Mouse (Mus musculus) forebrain, embryonic 12.5 days (tissue): ENCODE data around the gene Adgrl1. TPM values are rescaled to one million over a fixed set of nuclear protein-coding genes. Genes with fewer than 3 reads are reported as not detected.

Experiments used
- ATAC-seq: fragments of 200-750 bp; cut with Nextera tagmentation; 2 replicates; pipeline ENCODE4 v1.8.0; 2017; ENCODE audit warnings: moderate TSS enrichment; ENCODE audit not compliant: low FRiP score
- H3K27ac ChIP-seq: fragments of 300-500 bp; sonication (generic); 2 replicates; pipeline ENCODE4 v1.5.1; 2016; ENCODE audit warnings: mild to moderate bottlenecking
- H3K27me3 ChIP-seq: fragments of 300-500 bp; sonication (generic); 2 replicates; pipeline ENCODE4 v1.6.1; 2016; ENCODE audit warnings: mild to moderate bottlenecking
- H3K36me3 ChIP-seq: fragments of 300-500 bp; sonication (generic); replicated peaks from 2 replicates; pipeline ENCODE4 v1.6.1; 2016; ENCODE audit warnings: mild to moderate bottlenecking
- H3K4me1 ChIP-seq: fragments of 300-500 bp; sonication (generic); 2 replicates; pipeline ENCODE4 v1.6.1; 2016
- H3K4me2 ChIP-seq: fragments of 300-500 bp; sonication (generic); 2 replicates; pipeline ENCODE4 v1.6.1; 2016; ENCODE audit warnings: mild to moderate bottlenecking, moderate library complexity
- H3K4me3 ChIP-seq: fragments of 300-500 bp; sonication (generic); replicated peaks from 2 replicates; pipeline ENCODE4 v1.5.1; 2016; ENCODE audit warnings: mild to moderate bottlenecking
- H3K9ac ChIP-seq: fragments of 300-500 bp; sonication (generic); 2 replicates; pipeline ENCODE4 v1.6.1; 2016; ENCODE audit warnings: mild to moderate bottlenecking
- H3K9me3 ChIP-seq: fragments of 300-500 bp; sonication (generic); 2 replicates; pipeline ENCODE4 v1.6.1; 2016
- WGBS: fragments of 180-500 bp; shearing (Covaris S2); methylation state at CpG from one replicate; pipeline ENCODE4 v1.1.7; 2016; 5-methylcytosine and 5-hydroxymethylcytosine counted together
- polyA plus RNA-seq: library from polyadenylated mRNA; unstranded; fragments of >200 nt; fragmentation: Nextera tagmentation; extraction: Ambion mirVana; gene quantifications from 2 replicates; pipeline ENCODE4 v1.2.1, GENCODE M21; 2016

Gene Adgrl1
- polyA plus RNA-seq, 1 experiment from 2014 or later: 31.3 TPM

- no peak overlapping the region for H3K9ac ChIP-seq
- H3K4me3 ChIP-seq: no peak overlapping the region
- H3K4me1 ChIP-seq: no peaks in the 10 kb centered on the region
- ATAC-seq: no peak
- H3K27ac ChIP-seq: no peak overlapping the region
- H3K9me3 ChIP-seq: no peaks in the 10 kb centered on the region
- no peak overlapping the region for H3K4me2 ChIP-seq
- no peaks in the 10 kb centered on the region for H3K27me3 ChIP-seq
- WGBS: 81% methylated on average over 7 of the region's 7 CpGs
- peaks cover 77% of the 10 kb centered on the region for H3K36me3 ChIP-seq
Measured at GRCm38 (mm10) chr8:83937645-83938044, 37.7 kb downstream of the Adgrl1 start.

- peaks cover 70% of the 10 kb centered on the region for H3K36me3 ChIP-seq
- ATAC-seq: no peak
- no peak overlapping the region for H3K4me2 ChIP-seq
- 94% methylated on average over 15 of the region's 15 CpGs for WGBS
- H3K9me3 ChIP-seq: no peaks in the 10 kb centered on the region
- H3K27me3 ChIP-seq: no peaks in the 10 kb centered on the region
- no peak overlapping the region for H3K27ac ChIP-seq
- H3K4me3 ChIP-seq: no peak overlapping the region
- H3K9ac ChIP-seq: no peak overlapping the region
- no peaks in the 10 kb centered on the region for H3K4me1 ChIP-seq
Measured at GRCm38 (mm10) chr8:83938330-83938729, 38.4 kb downstream of the Adgrl1 start.

- 0 out of 2 replicates have a peak, but pooled peaks have one; percentile 30 for ATAC-seq
- Histone ChIP-seq H3K4me3 (no peak overlapping the region), H3K9ac (no peak overlapping the region), H3K4me2 (no peak overlapping the region), H3K4me1 (no peaks in the 10 kb centered on the region), H3K36me3 (peaks cover 41% of the 10 kb centered on the region), H3K9me3 (no peaks in the 10 kb centered on the region), H3K27me3 (no peaks in the 10 kb centered on the region), H3K27ac (no peak overlapping the region)
- WGBS: 84% methylated on average over 6 of the region's 6 CpGs
Measured at GRCm38 (mm10) chr8:83941066-83941677, 41.3 kb downstream of the Adgrl1 start.

GRCm38 (mm10) chr8:83942446-83942845 lies 42.5 kb downstream of the Adgrl1 start:
- Histone ChIP-seq H3K4me2 (no peak overlapping the region), H3K9ac (no peak overlapping the region), H3K9me3 (no peaks in the 10 kb centered on the region), H3K27me3 (no peaks in the 10 kb centered on the region), H3K4me1 (no peaks in the 10 kb centered on the region), H3K4me3 (no peak overlapping the region), H3K27ac (no peak overlapping the region), H3K36me3 (peaks cover 29% of the 10 kb centered on the region)
- WGBS: 81% methylated on average over 1 of the region's 1 CpGs
- ATAC-seq: no peak

- 63% methylated on average over 3 of the region's 3 CpGs for WGBS
Measured at GRCm38 (mm10) chr8:83945540-83945939, 45.6 kb downstream of the Adgrl1 start.

GRCm38 (mm10) chr8:83954749-83955105 lies 54.8 kb downstream of the Adgrl1 start:
- Histone ChIP-seq H3K9me3 (no peaks in the 10 kb centered on the region), H3K4me2 (peak overlapping the region; percentile 52), H3K27ac (0 out of 2 replicates have a peak overlapping the region, but pooled peaks have one; percentile 32), H3K9ac (peak overlapping the region; percentile 54), H3K4me1 (peaks cover 23% of the 10 kb centered on the region), H3K4me3 (peak overlapping the region; percentile 72), H3K36me3 (no peaks in the 10 kb centered on the region), H3K27me3 (no peaks in the 10 kb centered on the region)
- under 1% methylated on average over 14 of the region's 14 CpGs for WGBS
- no peak for ATAC-seq

More at GRCm38 (mm10) chr8:83945540-83945939, 45.6 kb downstream of the Adgrl1 start:
- Histone ChIP-seq H3K4me2 (no peak overlapping the region), H3K27me3 (no peaks in the 10 kb centered on the region), H3K4me3 (no peak overlapping the region), H3K36me3 (no peaks in the 10 kb centered on the region), H3K4me1 (no peaks in the 10 kb centered on the region), H3K9me3 (no peaks in the 10 kb centered on the region), H3K27ac (no peak overlapping the region), H3K9ac (no peak overlapping the region)
- ATAC-seq: no peak

GRCm38 (mm10) chr8:83955106-83955957 lies 55.4 kb downstream of the Adgrl1 start, which contains the start of the genes Gm10644 and Asf1b:
Gm10644 (minus strand) TSS chr8:83955205.
Asf1b (plus strand) TSS chr8:83955507.
- Histone ChIP-seq H3K27me3 (no peaks in the 10 kb centered on the region), H3K4me1 (peaks cover 23% of the 10 kb centered on the region), H3K9me3 (no peaks in the 10 kb centered on the region), H3K4me3 (peak within 1 kb of the TSS; percentile 72), H3K4me2 (peak within 1 kb of the TSS; percentile 91), H3K9ac (peak within 1 kb of the TSS; percentile 69), H3K27ac (0 out of 2 replicates have a peak within 1 kb of the TSS, but pooled peaks have one; percentile 32), H3K36me3 (no peaks in the 10 kb centered on the region)
- under 1% methylated on average over 75 of the region's 75 CpGs for WGBS
- peak; percentile 99 for ATAC-seq

GRCm38 (mm10) chr8:83955958-83956218 lies 56.0 kb downstream of the Adgrl1 start:
- H3K4me2 ChIP-seq: peak overlapping the region; percentile 91
- no peaks in the 10 kb centered on the region for H3K27me3 ChIP-seq
- no peak for ATAC-seq
- H3K4me3 ChIP-seq: peak overlapping the region; percentile 72
- H3K9me3 ChIP-seq: no peaks in the 10 kb centered on the region
- 1% methylated on average over 15 of the region's 15 CpGs for WGBS
- peak overlapping the region; percentile 69 for H3K9ac ChIP-seq
- H3K36me3 ChIP-seq: no peaks in the 10 kb centered on the region
- no peak overlapping the region for H3K27ac ChIP-seq
- peaks cover 23% of the 10 kb centered on the region for H3K4me1 ChIP-seq

GRCm38 (mm10) chr8:83956789-83957188 lies 56.9 kb downstream of the Adgrl1 start:
- Histone ChIP-seq H3K4me3 (peak overlapping the region; percentile 72), H3K9me3 (no peaks in the 10 kb centered on the region), H3K4me1 (peaks cover 23% of the 10 kb centered on the region), H3K36me3 (no peaks in the 10 kb centered on the region), H3K4me2 (peak overlapping the region; percentile 91), H3K27me3 (no peaks in the 10 kb centered on the region), H3K27ac (no peak overlapping the region), H3K9ac (peak overlapping the region; percentile 69)
- WGBS: 38% methylated on average over 1 of the region's 1 CpGs
- no peak for ATAC-seq

- Histone ChIP-seq H3K9me3 (no peaks in the 10 kb centered on the region), H3K9ac (no peak overlapping the region), H3K27ac (no peak overlapping the region), H3K4me3 (no peak overlapping the region), H3K4me1 (no peaks in the 10 kb centered on the region), H3K36me3 (peaks cover 30% of the 10 kb centered on the region), H3K4me2 (no peak overlapping the region), H3K27me3 (no peaks in the 10 kb centered on the region)
- no peak for ATAC-seq
- WGBS: 92% methylated on average over 5 of the region's 5 CpGs
Measured at GRCm38 (mm10) chr8:83964015-83964765, 64.3 kb downstream of the Adgrl1 start.

GRCm38 (mm10) chr8:83967701-83968100 lies 67.8 kb downstream of the Adgrl1 start:
- H3K4me1 ChIP-seq: peaks cover 9% of the 10 kb centered on the region
- no peak overlapping the region for H3K4me3 ChIP-seq
- H3K27me3 ChIP-seq: no peaks in the 10 kb centered on the region
- ATAC-seq: no peak
- no peaks in the 10 kb centered on the region for H3K9me3 ChIP-seq
- no peak overlapping the region for H3K27ac ChIP-seq
- H3K9ac ChIP-seq: no peak overlapping the region
- WGBS: 94% methylated on average over 7 of the region's 7 CpGs
- H3K4me2 ChIP-seq: no peak overlapping the region
- H3K36me3 ChIP-seq: peaks cover 39% of the 10 kb centered on the region

- H3K4me1 ChIP-seq: peaks cover 26% of the 10 kb centered on the region
- H3K9me3 ChIP-seq: no peaks in the 10 kb centered on the region
- peaks cover 27% of the 10 kb centered on the region for H3K36me3 ChIP-seq
- H3K4me3 ChIP-seq: no peak overlapping the region
- no peaks in the 10 kb centered on the region for H3K27me3 ChIP-seq
- ATAC-seq: no peak
- WGBS: 87% methylated on average over 4 of the region's 4 CpGs
- no peak overlapping the region for H3K4me2 ChIP-seq
- H3K27ac ChIP-seq: no peak overlapping the region
- H3K9ac ChIP-seq: no peak overlapping the region
Measured at GRCm38 (mm10) chr8:83971121-83971520, 71.2 kb downstream of the Adgrl1 start.
